Mouse (Mus musculus): ENCODE measurements at regions not wholly inside any gene's neighbourhood (a gene's known extent, or its start where the extent isn't known, plus 50 kb on each side); places are given as distances from the start of the nearest gene placed in this dataset.

DNA sequence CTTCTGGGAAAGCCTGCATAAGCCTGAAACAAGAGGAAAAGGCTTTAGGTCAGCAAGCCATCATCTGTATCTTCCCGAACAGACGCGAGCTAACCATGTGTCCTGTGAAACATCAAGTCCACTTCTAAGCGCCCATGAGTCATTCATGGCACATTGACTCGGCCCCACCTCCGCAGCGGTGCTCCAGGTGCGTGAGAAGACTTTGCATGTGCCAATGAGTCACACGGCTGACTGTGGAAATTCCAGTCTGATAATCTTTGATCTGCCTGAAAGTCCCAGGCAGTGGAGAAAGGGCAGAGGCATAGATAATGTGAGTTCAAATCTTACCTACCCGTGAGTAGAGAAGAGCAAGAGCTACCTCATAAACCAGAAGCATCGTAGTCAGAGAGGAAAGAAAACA, 137.8 kb downstream of the Pfkfb3 start:
- no peak for DNase-seq (ENCODE audit: low read depth, low spot score)

DNA sequence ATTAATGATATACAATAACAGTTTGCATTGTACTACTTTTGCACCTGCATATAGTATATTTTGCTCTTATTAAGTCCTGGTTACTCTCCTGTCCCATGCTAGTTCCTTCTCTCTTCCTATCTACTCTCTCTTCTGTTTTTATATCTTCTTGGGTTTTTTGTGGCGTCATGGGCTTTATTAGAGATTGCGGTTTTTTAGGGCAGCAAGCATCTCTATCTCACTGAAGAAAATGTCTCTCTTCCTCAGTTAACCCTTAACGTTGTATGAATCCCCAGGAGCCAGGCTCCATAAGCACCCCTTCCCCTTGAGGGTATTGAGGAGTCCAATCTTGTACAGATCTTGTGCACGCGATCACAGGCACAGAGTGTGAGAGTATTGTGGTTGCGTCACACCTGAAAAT, 141.4 kb downstream of the Pfkfb3 start:
- no peak for DNase-seq (ENCODE audit: low read depth, low spot score)

DNA sequence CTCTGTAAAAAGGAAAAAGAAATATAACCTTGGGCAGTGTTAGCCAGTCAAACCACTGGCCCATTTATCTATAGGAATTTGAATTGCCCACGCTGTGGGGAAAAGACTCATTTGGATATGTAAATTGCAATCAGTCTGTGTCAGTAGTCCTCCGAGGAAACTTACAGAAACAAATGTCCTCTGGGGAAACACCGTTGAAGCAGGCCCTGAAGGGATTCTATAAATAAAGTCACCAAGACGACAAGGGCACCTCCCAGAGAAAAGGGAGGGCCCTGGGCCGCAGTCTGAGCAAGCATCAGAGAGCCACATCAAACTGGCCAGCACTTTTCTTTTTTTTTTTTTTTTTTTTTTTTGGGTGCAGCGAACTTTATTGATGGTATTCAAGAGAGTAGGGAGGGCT, 145.4 kb downstream of the Pfkfb3 start:
- no peak for DNase-seq (ENCODE audit: low read depth, low spot score)

DNA sequence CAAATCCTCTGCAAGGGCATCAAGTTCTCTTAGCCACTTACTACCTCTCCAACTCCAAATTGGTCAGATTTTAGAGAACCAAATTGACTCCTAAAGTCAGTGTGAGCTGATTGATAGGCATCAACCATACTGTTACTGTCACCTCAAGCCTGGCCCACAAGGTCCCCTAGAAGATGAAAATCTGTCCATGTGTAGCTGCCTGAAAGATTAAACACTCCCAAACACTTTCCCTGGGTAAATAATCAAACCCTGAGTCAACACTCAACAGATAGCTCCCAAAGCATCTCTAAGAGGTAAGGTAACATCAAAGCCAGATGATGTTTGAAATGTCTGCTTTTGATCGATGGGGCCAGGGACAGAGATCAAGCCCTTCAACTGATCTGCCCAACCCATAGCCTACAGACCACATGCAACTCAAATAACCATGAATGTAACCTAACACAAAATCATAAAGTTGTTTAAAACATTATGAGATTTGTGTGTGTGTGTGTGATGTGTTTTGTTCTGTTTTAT, 147.7 kb downstream of the Pfkfb3 start:
- no peak for DNase-seq (ENCODE audit: low read depth, low spot score)

DNA sequence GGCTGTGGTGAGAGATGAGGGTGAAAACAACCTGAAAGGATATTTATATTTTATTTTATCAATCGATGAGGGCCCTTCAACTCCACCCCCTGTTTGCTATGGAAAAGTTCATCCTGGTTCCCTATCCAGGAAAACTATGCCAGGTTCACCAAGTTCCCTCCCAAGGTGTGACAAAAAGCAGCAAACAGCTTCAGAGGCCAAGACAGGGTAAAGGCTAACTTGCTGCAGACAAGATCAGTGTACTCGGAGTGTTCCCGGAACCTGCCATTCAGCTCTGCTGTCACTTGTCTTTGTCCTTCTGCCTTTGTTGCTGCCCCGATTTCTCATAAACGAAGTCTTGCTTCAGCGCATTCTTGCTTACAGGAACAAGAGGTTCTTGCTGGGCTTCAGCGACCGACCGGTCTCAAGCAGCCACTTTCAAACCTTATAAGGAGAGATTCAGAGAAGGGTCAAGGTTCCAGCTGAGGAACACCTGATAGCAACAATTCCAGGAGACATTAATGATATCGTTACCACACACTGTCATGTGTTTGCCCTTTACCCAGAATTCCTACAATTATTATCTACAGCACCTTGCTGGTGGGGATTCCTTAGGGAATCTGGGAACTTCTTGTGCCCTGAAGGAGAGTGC, 151.5 kb downstream of the Pfkfb3 start:
- peak; percentile 13 for DNase-seq (ENCODE audit: low read depth, low spot score)

DNA sequence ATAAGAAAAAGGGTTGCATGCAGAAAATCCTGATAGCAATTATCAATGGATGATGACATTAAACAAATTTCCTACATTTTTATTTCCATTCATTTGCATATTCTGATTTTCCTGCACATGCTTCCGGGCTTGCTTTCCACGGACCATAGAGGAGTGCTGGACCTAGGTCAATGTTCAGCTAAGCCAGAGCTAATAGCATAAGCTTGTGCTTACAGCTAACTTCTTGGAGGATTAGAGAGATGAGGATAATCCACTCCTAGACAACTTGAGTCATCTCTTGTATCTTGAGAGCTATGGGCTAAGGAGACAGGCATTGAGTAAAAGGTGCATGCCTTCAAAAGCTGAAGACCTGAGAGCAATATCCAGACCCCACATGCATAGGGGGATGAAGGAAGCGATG, 154.5 kb downstream of the Pfkfb3 start:
- no peak for DNase-seq (ENCODE audit: low read depth, low spot score)

DNA sequence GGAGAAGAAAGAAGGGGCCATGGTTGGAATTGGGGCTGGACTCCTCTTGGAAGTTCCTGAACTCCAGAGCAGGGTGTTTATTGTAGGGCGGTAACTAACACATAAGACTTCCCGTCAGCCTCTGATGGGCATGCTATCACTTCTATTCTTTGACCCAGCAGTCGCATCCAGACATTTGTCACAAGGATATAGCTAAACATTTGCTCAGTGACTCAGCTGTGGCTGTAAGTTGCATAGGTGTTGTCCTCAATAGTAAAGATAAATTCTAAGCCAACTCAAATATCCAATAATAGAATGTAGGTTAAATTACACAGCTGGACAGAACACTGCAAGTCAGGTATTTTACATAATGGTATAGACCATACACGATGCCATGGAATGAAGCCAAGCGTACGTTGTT, 154.9 kb downstream of the Pfkfb3 start:
- DNase-seq (ENCODE audit: low read depth, low spot score) = no peak

DNA sequence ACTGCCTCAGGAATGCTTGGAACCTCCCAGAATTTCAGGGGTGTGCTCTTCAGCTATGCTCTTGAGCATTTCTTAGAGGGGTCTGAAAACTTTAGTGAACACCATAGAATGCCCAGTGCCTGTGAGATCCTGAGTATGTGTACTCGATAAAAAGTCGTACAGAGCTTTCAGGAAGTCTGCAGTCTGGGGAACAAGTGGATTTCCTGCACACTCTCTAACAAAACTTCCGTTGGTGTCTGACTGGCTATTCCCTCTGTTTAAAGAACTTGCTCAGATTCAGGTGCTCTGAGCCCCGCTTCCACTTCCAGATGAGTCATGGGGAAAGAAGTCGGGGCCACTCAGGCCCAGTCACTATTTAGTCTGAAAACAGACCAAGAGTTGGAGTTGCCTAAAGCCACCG, 155.5 kb downstream of the Pfkfb3 start:
- DNase-seq (ENCODE audit: low read depth, low spot score) = no peak

DNA sequence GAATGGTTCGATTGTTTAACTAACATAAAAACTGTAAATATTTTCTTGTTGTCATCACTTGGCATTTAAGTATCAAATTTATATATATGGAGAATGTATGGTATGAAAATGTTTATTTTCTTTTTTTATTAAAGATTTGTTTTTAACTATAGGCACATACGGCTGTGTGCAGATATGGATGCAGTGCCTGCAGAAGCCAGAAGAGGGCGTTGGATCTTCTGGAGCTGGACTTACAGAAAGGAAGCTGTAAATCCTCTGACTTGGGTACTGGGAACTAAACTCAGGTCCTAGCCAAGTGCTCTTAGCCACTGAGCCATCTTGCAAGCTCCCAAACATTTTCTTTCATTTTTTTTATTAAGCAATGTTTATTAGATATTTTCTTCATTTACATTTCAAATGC, 157.0 kb downstream of the Pfkfb3 start:
- DNase-seq (ENCODE audit: low read depth, low spot score) = peak; percentile 51

DNA sequence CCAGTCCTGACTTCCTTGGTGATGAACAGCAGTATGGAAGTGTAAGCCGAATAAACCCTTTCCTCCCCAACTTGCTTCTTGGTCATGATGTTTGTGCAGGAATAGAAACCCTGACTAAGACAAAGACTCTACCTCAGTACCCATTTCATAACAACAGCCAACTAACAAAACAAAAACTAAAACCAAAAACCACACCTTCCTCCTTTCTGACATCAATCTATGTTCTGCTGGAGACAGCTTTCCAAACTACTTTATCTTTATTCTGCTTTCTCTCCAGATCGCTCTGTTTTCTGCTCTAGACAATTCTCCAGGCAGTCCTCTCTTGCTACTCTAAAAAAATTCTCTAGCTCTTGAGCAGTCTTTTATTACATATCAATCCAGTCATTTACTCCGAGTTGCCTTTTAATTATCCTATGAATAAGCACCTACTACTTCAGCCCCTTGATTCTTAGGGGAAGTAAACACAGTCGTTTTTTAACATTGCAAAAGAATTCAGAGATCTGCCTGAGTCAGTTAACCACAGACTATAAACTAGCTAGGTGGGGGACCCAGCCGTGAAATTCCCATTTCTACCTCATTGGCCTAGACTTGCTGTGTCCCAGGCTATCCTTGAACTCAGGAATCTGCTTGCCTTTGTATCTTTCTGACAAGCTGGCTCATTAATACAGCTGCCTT, 159.1 kb downstream of the Pfkfb3 start:
- no peak for DNase-seq (ENCODE audit: low read depth, low spot score)

DNA sequence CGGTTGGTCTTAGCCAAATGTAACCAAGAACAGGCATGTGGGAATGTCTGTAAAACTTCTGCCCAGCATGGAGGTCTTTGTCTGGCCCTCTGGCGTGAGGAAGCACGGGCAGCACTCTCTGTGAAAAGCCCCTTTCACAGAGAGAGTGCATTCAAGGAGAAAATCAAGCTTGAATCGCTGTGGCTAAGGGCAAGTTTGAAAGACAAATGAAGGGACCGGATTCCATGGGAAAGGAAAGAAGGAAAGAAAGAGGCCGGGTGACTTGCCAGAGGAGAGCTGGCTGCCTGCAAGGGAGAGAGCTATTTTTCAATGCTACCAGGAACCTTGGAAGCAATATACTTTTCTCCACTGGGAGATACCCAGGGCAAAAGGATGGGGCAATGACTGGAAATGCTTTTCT, 162.2 kb downstream of the Pfkfb3 start:
- peak; percentile 11 for DNase-seq (ENCODE audit: low read depth, low spot score)

DNA sequence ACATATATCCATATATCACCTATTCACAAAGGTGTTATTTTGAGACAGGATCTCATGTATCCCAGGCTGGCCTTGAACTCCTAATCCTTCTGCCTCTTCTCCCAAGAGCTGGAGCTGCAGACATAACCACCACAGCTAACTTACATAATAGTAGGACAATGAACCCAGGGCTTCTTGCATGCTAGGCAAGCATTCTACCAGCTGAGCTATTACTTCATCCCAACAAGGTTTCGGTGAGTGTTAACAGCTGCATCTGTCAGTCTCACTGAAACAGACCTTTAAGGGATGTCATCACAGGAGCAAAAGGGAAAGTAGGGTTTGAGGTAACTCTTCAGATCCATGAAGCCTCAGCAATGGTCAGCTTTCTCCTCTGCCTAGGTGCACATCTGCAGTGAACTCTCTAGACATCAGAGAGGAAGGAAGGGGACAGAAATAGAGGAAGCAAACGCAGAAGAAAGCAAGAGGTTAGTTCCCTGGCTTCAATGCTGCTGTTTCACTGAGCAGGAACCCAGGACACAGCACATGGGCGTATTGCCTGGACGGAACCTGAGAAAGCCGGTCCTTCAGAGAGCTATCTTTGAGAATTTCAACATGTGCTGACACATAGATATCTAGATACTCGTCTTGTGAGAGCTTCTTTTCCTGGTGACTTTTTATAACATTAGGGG, 163.1 kb downstream of the Pfkfb3 start:
- no peak for DNase-seq (ENCODE audit: low read depth, low spot score)

DNA sequence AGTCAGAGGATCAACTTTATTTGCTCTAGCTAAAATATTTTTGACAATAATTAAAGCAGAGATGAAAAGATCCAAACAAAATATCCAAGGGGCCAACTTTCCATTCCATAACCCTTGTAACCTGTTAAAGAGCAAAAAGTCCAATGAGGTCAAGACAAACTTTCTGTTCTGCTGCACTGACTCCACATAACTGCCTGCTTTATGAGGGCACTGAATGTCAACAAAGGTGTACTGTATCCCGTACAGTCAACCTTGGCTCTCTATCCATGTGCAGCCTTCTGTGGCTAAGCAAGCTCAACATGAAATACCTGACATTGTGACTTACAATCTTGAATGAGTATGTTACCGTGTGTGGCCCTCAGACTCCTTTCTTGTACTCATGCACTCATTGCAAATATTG, 166.3 kb downstream of the Pfkfb3 start:
- DNase-seq (ENCODE audit: low read depth, low spot score) = no peak

DNA sequence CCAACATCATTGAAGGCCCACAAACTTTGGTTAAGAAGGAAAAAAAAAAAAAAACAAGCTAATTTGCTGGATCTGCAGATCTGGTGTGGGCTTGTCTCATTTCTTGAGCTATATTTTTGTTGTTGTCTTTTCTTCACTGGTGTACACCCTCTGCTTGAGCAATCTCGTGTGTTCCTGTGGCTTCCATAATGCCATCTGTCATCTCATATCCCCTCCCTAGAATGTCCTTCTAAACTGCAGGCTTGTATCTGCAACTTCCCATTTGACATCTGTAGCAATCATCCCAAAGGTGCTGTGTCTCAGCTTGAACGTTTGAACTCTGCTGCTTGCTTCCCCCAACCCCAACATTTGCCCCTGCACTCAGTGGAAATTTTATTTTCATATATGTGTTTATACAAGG, 170.1 kb downstream of the Pfkfb3 start:
- DNase-seq (ENCODE audit: low read depth, low spot score) = no peak

DNA sequence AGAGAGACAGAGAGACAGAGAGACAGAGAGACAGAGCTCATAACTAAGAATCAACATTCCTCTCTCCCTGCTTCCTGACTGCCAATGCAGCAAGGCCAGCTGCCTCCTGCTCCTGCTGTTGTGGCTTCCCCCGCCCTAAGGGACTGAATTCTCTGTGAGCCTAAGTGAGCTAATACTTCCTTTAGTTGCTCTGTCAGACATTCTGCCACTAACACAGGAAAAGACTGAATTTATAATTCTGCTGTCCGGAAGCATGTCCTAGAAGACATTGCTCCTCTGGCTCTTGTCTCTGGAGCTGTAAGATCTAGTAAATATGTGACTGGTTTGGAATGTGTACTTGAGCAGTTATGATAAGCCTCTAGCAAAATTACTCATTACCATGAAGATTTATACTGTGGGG, 176.7 kb downstream of the Pfkfb3 start:
- DNase-seq (ENCODE audit: low read depth, low spot score) = peak; percentile 15

DNA sequence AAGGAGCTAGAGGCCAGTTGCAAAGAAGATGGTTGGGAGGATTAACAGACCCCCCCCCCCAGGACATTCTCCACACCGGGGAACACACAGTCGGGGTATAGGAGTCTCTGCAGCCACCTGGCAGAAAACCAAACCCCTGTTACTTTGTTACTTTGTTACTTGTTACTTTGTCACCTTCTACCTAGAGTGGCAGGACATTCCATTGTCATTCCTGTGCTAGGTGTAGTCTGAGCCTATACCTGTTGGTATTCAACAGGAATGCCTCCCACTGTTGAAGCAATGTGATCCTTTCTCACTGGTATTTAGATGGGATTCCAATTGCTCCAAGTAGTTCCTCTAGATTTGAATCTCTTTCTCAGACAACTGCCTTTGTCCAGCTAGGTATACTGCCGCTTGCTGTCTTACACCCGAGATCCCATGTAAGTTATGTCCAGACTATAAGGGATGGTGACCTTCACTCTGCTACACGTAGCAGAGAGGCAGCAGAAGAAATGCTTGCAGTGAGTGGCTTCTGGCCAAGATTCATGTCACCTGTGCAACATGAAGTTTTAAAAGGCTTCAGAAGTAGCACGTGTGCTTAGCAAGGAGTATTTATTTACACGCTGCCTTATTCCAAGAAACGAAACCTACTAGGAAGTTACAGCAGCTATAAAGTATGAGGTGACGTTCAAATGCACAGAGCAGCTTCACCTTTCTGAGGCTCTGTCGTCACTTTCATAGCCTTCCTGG, 178.0 kb downstream of the Pfkfb3 start:
- peak; percentile 85 for DNase-seq (ENCODE audit: low read depth, low spot score)

DNA sequence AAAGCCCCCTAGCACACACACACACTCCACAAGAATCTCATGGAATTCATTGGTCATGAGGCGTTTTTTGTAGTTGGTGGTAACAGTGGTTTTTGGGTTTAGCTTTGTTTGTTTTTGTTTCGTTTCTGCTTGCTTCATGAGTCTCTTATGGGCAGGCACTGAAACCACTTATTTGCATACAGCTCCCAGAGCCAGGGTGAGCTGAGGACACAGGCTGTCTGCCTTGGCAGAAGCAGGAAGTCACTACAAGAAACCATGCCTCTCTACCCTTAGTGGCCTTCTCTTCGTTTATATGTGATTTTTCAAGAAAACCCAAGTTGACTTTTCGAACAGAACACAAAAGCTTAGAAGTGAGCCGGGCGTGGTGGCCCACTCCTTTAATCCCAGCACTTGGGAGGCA, 178.8 kb downstream of the Pfkfb3 start:
- peak; percentile 12 for DNase-seq (ENCODE audit: low read depth, low spot score)

DNA sequence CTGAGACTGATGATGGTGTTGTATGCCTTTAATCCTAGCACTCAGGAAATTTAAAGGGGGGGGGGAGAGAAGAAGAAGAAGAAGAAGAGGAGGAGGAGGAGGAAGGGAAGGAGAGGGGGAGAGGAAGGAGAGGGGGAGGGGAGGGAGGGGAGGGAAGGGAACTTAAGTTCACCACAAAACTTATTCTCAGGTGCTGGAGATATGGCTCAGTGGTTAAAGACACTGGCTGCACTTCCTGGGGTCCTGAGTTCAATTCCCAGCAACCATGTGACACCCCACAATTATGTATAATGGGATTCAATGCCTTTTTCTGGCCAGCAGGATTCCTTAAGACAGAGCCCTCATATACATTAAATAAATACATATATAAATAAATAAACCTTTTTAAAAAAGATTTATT, 183.6 kb downstream of the Pfkfb3 start:
- no peak for DNase-seq (ENCODE audit: low read depth, low spot score)

DNA sequence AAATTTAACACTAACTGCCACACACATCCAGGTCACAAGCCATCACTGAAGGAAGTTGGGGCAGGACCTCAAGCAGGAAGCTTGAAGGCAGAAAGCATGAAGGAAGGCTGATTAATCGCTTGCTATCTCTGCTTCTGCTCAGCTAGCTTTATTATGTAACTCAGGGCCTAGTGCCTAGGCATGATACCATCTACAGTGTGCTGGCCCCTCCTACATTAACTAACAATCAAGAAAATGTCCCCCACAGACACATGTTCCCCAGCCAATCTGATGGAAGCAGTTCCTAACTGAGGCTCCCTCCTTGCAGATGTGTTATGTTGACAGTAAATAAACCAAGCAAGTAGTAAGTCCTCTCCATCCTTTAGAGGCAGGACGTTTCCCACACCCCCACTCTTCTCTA, 186.6 kb downstream of the Pfkfb3 start:
- no peak for DNase-seq (ENCODE audit: low read depth, low spot score)

DNA sequence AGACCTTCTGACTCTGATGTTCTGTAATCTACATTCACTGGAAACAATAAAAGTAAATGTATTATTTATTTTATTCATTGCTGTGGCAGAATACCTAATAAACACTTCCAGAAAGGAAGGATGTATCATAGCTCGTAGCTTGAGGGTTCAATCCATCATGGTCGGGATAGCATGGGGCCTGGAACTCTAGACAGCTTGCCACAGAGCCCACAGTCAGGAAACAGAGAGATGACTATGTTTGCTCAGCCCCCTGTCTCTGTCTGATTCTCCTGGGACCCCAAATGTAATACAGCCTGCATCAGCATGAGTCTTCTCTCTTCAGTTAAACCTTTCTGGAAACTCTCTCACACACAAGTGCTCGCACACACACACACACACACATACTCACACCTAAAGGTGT, 188.1 kb downstream of the Pfkfb3 start:
- DNase-seq (ENCODE audit: low read depth, low spot score) = no peak

DNA sequence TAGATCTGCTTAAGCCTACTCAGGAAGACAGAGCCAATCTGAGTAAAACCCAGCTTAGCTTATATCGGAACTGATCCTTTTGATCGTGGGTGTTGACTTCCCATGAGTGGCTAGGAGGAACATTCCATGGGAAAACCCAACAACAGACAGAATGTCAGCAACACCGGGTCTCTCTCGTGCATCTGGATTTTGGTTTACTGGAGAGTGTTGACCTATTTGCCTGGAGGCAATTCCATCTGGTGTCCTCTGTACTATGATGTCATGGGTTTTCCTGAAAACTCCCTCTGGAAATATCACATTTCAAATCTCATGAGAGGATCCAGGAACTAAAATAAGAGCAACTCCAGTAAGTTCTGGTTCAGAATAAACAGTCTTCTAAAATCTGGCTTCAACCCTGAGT, 188.5 kb downstream of the Pfkfb3 start:
- no peak for DNase-seq (ENCODE audit: low read depth, low spot score)

DNA sequence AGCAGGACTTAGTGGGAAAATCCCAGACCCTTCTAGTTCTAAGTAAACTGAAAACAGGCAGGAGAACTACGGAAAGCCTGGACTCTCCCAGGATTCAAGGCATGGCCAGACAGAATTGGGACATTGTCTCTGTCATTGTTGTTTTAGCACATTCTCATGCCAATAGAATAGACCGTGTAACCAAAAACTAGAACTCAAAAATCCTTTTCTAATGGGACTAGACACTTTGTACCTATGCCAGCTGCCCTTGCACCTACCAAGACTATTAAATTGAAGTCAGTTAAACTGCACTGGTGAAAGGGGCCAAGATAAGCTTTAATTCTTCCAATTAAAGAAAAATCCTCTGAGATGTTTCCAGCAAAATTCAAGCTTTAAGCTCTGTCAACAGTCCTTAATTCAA, 189.8 kb downstream of the Pfkfb3 start:
- no peak for DNase-seq (ENCODE audit: low read depth, low spot score)

Measured in R1 (cell line).